Mouse (Mus musculus) WW6 (cell line): Measurements from ENCODE around the gene Fgfbp3.
"Not testable (repeated sequence)": the region's sequence is repeated elsewhere in the genome, so short reads cannot be mapped to it uniquely, and the experiment has no call there.

Source experiments
- DNase-seq: peaks from one replicate; pipeline ENCODE4 v3.0.0-alpha.2; 2013; ENCODE audit warnings: low read depth, low spot score

Gene Fgfbp3

DNA sequence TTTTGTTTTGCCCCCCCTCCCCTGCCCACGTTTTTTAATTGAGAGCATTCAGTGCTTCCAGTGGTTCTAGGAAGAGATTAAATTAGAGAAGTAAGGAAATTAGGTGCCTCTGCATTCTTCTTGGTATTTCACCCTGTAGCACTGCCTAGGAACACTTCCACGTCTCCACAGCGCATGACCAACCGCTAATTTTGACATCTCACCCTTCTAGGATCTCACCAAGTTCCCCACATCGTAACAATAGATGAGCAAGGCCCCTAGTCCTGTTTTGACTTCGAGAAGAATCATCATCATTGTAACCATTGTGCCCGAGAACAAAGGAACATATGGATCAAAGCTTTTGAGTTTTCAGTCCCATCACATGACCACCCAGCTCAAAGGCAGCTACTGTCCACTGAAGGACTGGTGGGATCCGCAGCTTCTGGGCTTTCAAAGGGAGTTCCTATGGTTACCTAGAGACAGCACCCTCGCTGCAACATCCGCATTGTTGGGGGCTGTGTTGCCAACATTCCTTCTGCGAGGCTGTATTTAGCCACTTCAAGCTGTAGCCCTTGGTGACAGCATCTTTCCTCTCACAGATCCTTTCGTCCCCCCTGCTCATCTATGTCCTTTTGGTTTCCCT is 8.9 kb downstream of the Fgfbp3 start:
- no peak for DNase-seq

DNA sequence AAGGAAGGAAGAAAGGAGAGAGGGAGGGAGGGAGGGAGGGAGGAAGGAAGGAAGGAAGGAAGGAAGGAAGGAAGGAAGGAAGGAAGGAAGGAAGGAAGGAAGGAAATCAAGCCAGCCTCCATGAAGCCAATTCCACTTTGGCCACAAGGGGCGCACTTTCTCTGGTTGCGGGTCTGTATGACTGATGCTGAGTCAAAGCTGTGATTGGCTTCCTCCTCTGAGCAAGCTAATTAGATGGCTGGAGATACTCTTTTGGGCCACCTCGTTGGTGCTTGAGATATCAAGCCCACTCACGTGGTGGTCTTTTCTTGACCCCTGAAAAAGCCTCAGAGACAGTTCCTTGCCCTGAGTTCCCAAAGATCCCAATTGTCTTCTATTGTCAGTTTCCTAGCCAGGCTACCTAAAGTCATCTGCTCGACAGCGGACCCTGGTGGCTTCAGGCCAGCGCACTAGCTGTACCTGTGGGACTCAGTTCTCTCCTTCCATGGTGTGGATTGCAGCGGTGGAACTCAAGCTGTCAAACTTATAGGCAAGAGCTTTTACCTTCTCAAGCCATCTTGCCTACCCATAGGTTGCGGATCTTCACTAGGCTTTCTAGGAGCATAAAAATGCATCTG is 9.6 kb downstream of the Fgfbp3 start:
- DNase-seq, result peak; percentile 65

DNA sequence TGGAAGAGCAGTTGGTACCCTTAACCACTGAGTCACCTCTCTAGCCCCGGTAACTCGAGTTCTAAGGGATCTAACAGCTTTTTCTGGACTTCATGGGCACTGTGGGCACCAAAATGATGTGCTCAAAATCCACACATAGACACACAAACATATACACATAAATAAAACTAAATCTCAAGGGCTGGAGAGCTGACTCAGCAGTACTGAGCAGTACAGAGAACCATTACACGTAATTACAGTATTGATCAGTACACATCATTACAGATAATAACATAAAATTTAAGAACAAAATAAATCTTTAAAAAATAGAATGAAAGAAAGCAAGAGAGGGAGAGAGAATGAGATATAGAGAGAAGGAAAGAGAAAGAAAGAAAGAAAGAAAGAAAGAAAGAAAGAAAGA is 10.3 kb downstream of the Fgfbp3 start:
- DNase-seq, result no peak

DNA sequence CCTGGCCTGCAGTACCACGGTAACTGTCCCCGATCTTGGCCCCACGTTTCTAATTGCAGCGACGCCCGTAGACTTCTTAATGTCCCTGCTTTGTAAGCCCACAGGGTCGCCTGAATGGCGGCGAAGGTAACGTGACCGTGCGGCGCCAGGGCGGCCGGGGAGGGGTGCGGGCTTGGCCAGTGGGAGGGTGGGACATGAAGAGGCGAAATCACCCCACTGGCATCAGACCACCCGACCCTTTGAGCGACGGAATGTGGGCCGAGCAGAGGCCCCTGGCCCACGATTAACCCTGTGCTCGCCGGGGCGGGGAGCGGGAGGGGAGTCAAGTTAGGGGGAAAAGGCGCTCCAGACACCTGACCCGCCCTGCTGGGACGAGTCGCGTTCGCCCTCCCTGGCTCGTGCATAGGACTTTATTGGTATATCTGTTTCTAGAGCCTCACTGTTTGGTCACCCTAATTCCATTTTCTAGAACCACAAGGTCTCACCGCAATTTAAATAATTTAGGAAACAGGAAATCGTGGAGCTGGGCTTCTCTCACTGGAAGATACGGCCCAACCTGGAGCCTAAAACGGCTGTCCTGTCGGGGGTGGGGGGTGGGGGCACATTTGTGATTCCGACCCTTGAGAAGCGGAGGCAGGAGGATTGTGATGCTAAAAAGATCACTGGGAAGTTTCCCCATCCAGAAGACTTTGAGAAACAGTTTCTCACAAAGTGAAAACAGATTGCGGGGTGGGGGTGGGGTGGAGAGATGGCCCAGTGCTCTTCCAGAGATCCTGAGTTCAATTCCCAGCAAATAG is 15.0 kb downstream of the Fgfbp3 start:
- no peak for DNase-seq

DNA sequence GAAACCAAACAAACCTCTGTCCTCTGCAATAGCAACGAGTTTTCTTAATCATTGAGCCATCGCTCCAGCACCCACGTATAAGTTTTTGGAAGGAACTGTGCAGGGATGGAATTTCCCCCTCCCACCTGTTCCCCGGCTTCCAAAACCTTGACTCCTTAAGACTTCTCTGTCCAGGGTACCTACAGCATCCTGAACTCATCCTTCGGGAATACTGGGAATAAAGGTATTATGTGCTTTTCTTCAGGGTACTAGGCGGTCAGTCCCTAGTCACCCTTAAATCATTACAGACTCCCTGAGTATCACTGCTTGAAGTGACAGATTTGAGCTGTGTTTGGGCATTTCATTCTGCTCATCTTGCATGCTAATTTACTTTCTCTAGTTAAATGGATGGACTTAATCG is 16.0 kb downstream of the Fgfbp3 start:
- DNase-seq, result no peak

DNA sequence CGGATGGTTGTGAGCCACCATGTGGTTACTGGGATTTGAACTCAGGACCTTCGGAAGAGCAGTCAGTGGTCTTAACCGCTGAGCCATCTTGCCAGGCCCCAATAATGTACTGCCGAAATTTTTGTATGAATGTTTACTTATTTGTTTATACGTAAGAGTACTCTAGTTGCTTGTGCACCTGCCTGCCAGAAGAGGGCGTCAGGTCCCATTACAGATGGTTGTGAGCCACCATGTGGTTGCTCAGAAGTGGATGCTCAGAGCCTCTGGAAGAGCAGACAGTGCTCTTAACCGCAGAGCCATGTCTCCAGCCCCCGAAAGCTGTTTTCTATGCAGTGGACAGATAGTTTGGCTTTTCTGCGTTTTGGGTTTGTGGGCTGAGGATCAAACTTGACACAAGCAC is 21.6 kb downstream of the Fgfbp3 start:
- no peak for DNase-seq

DNA sequence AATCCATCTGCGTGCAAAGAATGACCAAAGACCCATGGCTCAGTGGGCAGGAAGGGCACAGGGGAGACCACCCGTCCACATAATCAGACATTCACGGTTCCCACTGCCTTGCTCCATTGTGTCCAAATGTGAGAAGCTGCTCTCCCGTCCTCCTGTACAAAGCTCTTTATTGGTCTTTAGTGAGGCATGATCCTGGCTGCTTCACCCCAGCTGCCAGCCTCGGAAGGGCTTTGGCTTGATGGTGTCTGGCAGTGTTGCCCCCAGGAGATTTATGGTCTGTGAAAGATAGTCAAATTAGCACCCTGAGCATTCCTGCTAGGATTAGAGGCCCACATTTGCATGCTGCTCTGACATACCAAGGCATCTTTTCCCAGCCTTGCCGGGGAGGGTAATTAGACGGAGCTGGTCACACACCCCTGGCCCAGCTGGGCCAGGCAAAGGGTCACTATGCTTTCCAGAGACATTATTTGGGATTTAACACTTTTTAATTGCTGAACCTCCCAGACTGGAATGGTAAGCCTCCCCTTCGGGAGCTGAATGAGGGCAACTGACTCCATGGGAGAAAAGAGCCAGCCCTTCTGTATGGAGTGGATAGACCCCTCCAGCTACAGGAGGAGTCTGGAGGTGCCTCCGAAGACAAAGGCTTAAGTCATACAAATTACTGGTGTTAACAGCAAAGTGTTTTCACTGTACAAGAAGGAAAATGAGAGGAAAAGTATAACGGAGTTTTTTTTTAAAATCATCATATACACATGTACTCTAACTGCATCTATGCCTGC is 22.4 kb downstream of the Fgfbp3 start:
- no peak for DNase-seq

DNA sequence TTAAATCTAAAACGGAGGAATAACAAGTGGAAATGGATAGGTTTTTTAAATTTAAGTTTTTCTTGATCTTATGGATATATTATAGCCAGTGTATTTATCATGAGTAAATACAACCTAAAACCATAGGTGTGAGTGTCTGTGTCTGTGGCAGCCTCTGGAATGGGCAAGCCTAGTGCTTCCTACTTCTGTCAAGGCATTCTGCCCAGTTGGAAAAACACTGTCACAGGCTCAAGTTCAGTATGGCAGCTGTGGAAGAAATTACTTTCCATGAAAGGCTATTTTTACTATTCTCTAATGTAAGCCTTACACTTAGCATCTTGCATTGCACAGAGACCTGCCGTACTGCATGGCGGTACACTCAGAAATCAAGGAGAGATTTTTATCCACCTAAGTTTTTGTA is 27.7 kb downstream of the Fgfbp3 start:
- DNase-seq, result no peak

DNA sequence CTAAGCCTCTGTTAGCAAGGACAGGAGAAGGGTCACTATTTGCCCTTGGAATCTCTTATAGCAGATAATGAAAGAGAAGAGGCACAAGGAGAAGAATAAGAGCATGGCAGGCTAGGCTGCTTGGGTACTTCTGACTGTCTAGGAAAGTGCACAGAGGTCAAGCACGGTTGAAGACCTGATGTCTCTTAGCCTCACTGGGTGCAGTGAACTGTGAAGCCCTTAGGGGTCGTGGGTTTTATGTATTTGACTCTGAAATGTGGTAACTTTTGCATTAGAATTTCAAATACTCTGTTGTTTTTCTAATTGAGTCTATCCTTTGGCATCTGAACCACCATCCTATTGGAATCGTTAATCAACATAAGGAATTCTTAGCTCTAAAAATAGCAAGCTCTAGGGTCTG is 31.7 kb downstream of the Fgfbp3 start:
- DNase-seq, result no peak

DNA sequence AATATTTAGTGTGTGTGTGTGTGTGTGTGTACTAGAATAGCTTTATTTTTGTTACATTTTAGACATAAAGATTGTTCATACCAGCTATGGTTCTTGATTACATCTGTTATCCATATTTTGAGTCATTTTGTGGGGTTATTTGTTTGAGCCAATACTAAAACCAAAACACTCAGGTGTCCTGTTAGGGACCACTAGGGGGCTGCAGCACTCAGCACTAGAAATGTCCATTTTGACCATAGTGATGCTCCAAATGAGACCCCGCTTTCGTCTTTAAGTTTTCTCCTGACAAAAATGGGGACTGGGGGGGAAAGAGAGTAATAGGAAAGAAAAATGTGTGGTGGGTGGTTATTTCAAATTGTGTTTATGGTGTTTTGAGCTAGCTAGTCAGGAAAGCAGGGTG is 33.1 kb downstream of the Fgfbp3 start:
- no peak for DNase-seq

DNA sequence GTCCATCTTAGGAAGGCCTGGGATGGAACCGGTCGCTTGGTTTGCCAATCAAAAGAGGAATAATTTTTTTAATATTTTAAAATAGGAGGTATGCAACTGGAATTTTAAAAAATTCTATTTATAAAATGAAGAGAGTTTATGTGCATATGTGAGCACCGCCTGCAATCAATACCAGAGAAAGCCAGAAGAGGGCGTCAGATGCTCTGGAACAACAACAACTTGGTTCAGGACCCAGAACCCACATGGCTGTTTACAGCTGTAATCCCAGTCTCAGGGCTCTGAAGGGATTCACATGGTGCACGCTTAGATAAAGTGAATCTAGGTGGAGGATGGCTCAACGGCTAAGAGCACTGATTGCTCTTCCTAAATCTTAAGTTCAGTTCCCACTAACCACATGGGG is 36.3 kb downstream of the Fgfbp3 start:
- DNase-seq, result peak; percentile 31

DNA sequence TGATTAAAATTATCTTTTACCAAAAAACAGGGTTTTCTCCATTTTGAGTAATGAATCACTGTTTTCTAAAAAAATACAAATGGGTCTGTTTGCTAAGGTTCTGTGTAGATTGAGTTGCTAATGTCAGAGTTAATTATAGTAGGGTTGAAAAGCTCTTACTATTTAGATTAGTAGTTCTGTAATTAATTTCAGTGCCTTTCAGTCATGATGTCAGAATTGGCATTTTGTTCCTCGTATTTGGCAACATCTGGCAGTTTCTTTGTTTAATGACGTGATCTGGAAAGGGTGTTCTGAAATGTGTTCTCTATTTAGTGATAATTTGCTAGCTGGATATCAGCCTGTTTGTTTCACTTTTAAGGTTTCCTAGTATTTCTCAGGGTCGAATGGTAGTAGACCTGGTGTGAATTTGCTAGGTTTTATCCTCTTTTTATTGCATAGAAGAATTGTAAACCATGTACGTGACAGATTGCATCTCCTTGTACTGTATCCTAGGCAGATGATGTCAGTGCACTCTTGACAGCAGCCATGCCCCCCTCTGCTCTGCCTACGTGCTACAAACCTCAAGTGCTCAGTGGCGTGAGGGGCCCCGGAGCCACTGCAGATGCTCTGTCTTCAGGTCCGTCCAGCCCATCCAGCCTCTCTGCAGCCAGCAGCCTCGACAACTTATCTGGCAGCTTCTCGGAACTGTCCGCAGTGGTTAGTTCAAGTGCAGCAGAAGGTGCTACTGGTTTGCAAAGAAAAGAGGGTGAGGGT is 40.5 kb downstream of the Fgfbp3 start:
- DNase-seq, result no peak

DNA sequence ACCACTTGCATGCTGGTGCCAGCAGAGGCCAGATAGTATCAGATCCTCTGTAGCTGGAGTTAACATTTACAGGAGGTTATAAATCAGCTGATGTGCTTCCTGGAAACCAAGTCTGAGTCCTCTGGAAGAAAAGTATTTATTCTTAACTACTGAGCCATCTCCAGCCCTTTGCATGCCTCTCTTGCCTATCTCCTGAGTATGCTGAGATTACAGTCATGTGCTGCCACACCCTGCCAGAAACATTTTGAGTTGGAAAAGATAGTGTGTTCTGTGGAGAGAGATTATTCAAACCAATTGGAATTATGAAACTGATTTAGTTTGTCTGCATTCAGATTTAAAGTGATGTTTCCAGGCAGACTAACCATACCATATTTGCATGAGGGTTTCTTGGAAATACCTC is 42.1 kb downstream of the Fgfbp3 start:
- DNase-seq, result no peak

DNA sequence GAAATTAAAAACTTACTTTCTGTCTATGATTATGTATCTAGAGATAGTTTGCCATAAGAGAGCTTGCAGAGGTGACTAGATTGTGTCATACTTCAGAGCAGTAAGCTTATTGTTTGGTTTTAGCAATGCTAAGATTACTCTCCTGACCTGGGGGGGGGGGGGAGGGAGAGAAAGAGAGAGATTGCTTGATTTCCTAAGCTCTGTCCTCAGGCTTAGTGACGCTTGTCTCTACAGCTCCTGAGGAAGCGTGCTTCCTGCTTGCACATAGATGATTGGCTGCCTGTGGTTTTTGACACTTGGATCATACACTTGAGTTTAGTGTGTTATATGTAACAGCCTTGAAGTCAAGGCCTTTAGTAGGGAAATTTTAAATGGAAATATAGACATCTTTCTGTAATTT is 44.8 kb downstream of the Fgfbp3 start:
- DNase-seq, result no peak

DNA sequence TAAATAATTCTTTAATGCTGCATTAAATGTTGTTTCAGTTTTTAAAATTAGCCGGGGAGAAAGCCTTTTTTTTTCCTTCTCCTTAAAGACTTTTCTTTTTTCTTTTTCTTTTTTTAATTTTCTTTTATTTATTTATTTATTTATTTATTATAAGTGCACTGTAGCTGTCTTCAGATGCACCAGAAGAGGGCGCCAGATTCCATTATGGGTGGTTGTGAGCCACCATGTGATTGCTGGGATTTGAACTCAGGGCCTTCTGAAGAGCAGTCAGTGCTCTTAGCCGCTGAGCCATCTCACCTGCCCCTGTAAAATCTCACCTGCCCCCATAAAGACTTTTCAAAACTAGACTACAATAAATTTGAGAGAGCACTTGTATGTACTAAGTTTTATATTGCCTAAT is 50.7 kb downstream of the Fgfbp3 start:
- not testable (repeated sequence) for DNase-seq
